Mouse (Mus musculus) liver, embryonic 18 days (tissue): ENCODE measurements around the gene Ano2. TPM values are rescaled to one million over a fixed set of nuclear protein-coding genes. Genes with fewer than 3 reads are reported as not detected.

Experiments
- polyA plus RNA-seq: library from polyadenylated mRNA; depleted of rRNA; stranded (reverse); fragments of >200 nt; gene quantifications from 2 replicates; pipeline ENCODE4 v1.2.3, GENCODE M21; 2012; rRNA removed

Gene Ano2
- 0.05 TPM in 1 of 2 replicates, not detected in the other for polyA plus RNA-seq

GRCm38 (mm10) chr6:125690057-125690703 lies at the start of gene Ano2:
Gene Ano2, plus strand, starts transcription at chr6:125690419.

Other genes starting within 250 kb of the Ano2 start
- gene Cd9, start 195.6 kb upstream of the Ano2 start, polyA plus RNA-seq = 267 and 400 TPM in 2 replicates
- gene Vwf, start 143.6 kb upstream of the Ano2 start, polyA plus RNA-seq = 11.6 and 13.3 TPM in 2 replicates